Mouse (Mus musculus): ENCODE data around the gene Epb41l3. TPM values are rescaled to one million over a fixed set of nuclear protein-coding genes. Genes with fewer than 3 reads are reported as not detected.
A peak's percentile ranks its signal among the peaks of the same experiment; 100 is the strongest.

Epb41l3 gene
- polyA plus RNA-seq, 1 experiment from 2014 or later = 67.3 TPM

- no peak for ATAC-seq (replicated peaks)
- Histone ChIP-seq H3K4me2 (replicated peaks) (peak overlapping the region; percentile 53; the same call in 1 of the 2 replicates), H3K9me3 (no peaks in the 10 kb centered on the region), H3K27me3 (no peaks in the 10 kb centered on the region), H3K4me1 (peaks cover 8% of the 10 kb centered on the region; the same call in 1 of the 2 replicates), H3K27ac (replicated peaks) (no peak overlapping the region), H3K9ac (replicated peaks) (no peak overlapping the region), H3K4me3 (peak overlapping the region; percentile 74), H3K36me3 (no peaks in the 10 kb centered on the region)
- WGBS = 62% methylated on average over 5 of the region's 5 CpGs
These were observed 83.2 kb downstream of the Epb41l3 start for GRCm38 (mm10) chr17:69158690-69159089.

- Histone ChIP-seq H3K9ac (replicated peaks) (no peak overlapping the region), H3K4me3 (no peak overlapping the region)
- no peak for ATAC-seq (replicated peaks)
These were observed 87.2 kb downstream of the Epb41l3 start for GRCm38 (mm10) chr17:69162731-69163130.

GRCm38 (mm10) chr17:69176949-69177501 lies 101.5 kb downstream of the Epb41l3 start:
- Histone ChIP-seq H3K4me1 (peaks cover 36% of the 10 kb centered on the region), H3K27me3 (no peaks in the 10 kb centered on the region), H3K36me3 (no peaks in the 10 kb centered on the region), H3K4me3 (no peak overlapping the region), H3K9ac (replicated peaks) (no peak overlapping the region), H3K9me3 (no peaks in the 10 kb centered on the region), H3K27ac (replicated peaks) (peak overlapping the region; percentile 82), H3K4me2 (replicated peaks) (peak overlapping the region; percentile 14; the same call in 1 of the 2 replicates)
- ATAC-seq (replicated peaks) = peak; percentile 59
- WGBS = 57% methylated on average over 16 of the region's 16 CpGs

More at GRCm38 (mm10) chr17:69162731-69163130, 87.2 kb downstream of the Epb41l3 start:
- Histone ChIP-seq H3K27me3 (no peaks in the 10 kb centered on the region), H3K4me1 (peaks cover 6% of the 10 kb centered on the region; the same call in 1 of the 2 replicates), H3K27ac (replicated peaks) (no peak overlapping the region), H3K36me3 (no peaks in the 10 kb centered on the region), H3K4me2 (replicated peaks) (no peak overlapping the region), H3K9me3 (no peaks in the 10 kb centered on the region)

GRCm38 (mm10) chr17:69177954-69178353 lies 102.5 kb downstream of the Epb41l3 start:
- Histone ChIP-seq H3K27me3 (no peaks in the 10 kb centered on the region), H3K4me2 (replicated peaks) (no peak overlapping the region), H3K27ac (replicated peaks) (peak overlapping the region; percentile 82), H3K9ac (replicated peaks) (no peak overlapping the region), H3K36me3 (no peaks in the 10 kb centered on the region), H3K4me1 (peaks cover 40% of the 10 kb centered on the region), H3K4me3 (no peak overlapping the region), H3K9me3 (no peaks in the 10 kb centered on the region)
- 48% methylated on average over 5 of the region's 5 CpGs for WGBS
- ATAC-seq (replicated peaks) = peak; percentile 14; the same call in 1 of the 2 replicates

- Histone ChIP-seq H3K9ac (replicated peaks) (no peak overlapping the region), H3K27ac (replicated peaks) (peak overlapping the region; percentile 13), H3K27me3 (no peaks in the 10 kb centered on the region), H3K9me3 (no peaks in the 10 kb centered on the region), H3K4me2 (replicated peaks) (peak overlapping the region; percentile 29; the same call in 1 of the 2 replicates), H3K4me3 (no peak overlapping the region), H3K36me3 (no peaks in the 10 kb centered on the region), H3K4me1 (peaks cover 40% of the 10 kb centered on the region)
- ATAC-seq (replicated peaks) = peak; percentile 67
- whole genome bisulfite sequencing = 26% methylated on average over 12 of the region's 12 CpGs
These were observed 105.5 kb downstream of the Epb41l3 start for GRCm38 (mm10) chr17:69180905-69181559.

GRCm38 (mm10) chr17:69181560-69182316 lies 106.3 kb downstream of the Epb41l3 start:
- Histone ChIP-seq H3K4me2 (replicated peaks) (peak overlapping the region; percentile 29; the same call in 1 of the 2 replicates), H3K9ac (replicated peaks) (no peak overlapping the region), H3K4me1 (peaks cover 36% of the 10 kb centered on the region), H3K27me3 (no peaks in the 10 kb centered on the region), H3K36me3 (no peaks in the 10 kb centered on the region), H3K9me3 (no peaks in the 10 kb centered on the region), H3K4me3 (no peak overlapping the region), H3K27ac (replicated peaks) (peak overlapping the region; percentile 13; the same call in 1 of the 2 replicates)
- peak; percentile 32 for ATAC-seq (replicated peaks)
- WGBS = 31% methylated on average over 7 of the region's 7 CpGs

- H3K4me3 ChIP-seq = no peak overlapping the region
- ATAC-seq (replicated peaks) = no peak
- no peaks in the 10 kb centered on the region for H3K36me3 ChIP-seq
- WGBS = 70% methylated on average over 3 of the region's 3 CpGs
- H3K4me2 ChIP-seq (replicated peaks) = no peak overlapping the region
- H3K4me1 ChIP-seq = peaks cover 1% of the 10 kb centered on the region; the same call in 1 of the 2 replicates
- no peaks in the 10 kb centered on the region for H3K9me3 ChIP-seq
- H3K27me3 ChIP-seq = no peaks in the 10 kb centered on the region
- no peak overlapping the region for H3K27ac ChIP-seq (replicated peaks)
- H3K9ac ChIP-seq (replicated peaks) = no peak overlapping the region
These were observed 112.3 kb downstream of the Epb41l3 start for GRCm38 (mm10) chr17:69187794-69188193.

GRCm38 (mm10) chr17:69192863-69193493 lies 117.5 kb downstream of the Epb41l3 start:
- Histone ChIP-seq H3K9me3 (no peaks in the 10 kb centered on the region), H3K4me2 (replicated peaks) (no peak overlapping the region)

GRCm38 (mm10) chr17:69194599-69194998 lies 119.1 kb downstream of the Epb41l3 start:
- WGBS = 30% methylated on average over 3 of the region's 3 CpGs
- Histone ChIP-seq H3K27me3 (no peaks in the 10 kb centered on the region), H3K36me3 (no peaks in the 10 kb centered on the region), H3K4me1 (peaks cover 15% of the 10 kb centered on the region), H3K9me3 (no peaks in the 10 kb centered on the region), H3K27ac (replicated peaks) (no peak overlapping the region), H3K4me3 (no peak overlapping the region), H3K4me2 (replicated peaks) (no peak overlapping the region), H3K9ac (replicated peaks) (no peak overlapping the region)
- no peak for ATAC-seq (replicated peaks)

More at GRCm38 (mm10) chr17:69192863-69193493, 117.5 kb downstream of the Epb41l3 start:
- Histone ChIP-seq H3K4me1 (peaks cover 15% of the 10 kb centered on the region), H3K9ac (replicated peaks) (no peak overlapping the region), H3K27ac (replicated peaks) (peak overlapping the region; percentile 27; the same call in 1 of the 2 replicates), H3K36me3 (no peaks in the 10 kb centered on the region), H3K4me3 (no peak overlapping the region), H3K27me3 (no peaks in the 10 kb centered on the region)
- 5% methylated on average over 2 of the region's 2 CpGs for WGBS
- ATAC-seq (replicated peaks) = 0 out of 2 replicates have a peak, but pooled peaks have one; percentile 17

- Histone ChIP-seq H3K4me3 (no peak overlapping the region), H3K4me2 (replicated peaks) (no peak overlapping the region), H3K9me3 (no peaks in the 10 kb centered on the region), H3K4me1 (peaks cover 15% of the 10 kb centered on the region), H3K27me3 (no peaks in the 10 kb centered on the region), H3K36me3 (no peaks in the 10 kb centered on the region), H3K27ac (replicated peaks) (no peak overlapping the region), H3K9ac (replicated peaks) (no peak overlapping the region)
- 86% methylated on average over 6 of the region's 6 CpGs for WGBS
- no peak for ATAC-seq (replicated peaks)
These were observed 120.3 kb downstream of the Epb41l3 start for GRCm38 (mm10) chr17:69195758-69196157.

GRCm38 (mm10) chr17:69196656-69197055 lies 121.2 kb downstream of the Epb41l3 start:
- Histone ChIP-seq H3K36me3 (no peaks in the 10 kb centered on the region), H3K9me3 (no peaks in the 10 kb centered on the region), H3K27me3 (no peaks in the 10 kb centered on the region), H3K9ac (replicated peaks) (no peak overlapping the region), H3K27ac (replicated peaks) (no peak overlapping the region), H3K4me2 (replicated peaks) (no peak overlapping the region), H3K4me3 (no peak overlapping the region), H3K4me1 (peaks cover 15% of the 10 kb centered on the region)
- ATAC-seq (replicated peaks) = 0 out of 2 replicates have a peak, but pooled peaks have one; percentile 51
- 81% methylated on average over 10 of the region's 10 CpGs for WGBS

Measured in forebrain, embryonic 15.5 days (tissue).